Mouse (Mus musculus) spleen, adult 2 months (tissue): ENCODE measurements around the gene Fbrs. TPM values are rescaled to one million over a fixed set of nuclear protein-coding genes. Genes with fewer than 3 reads are reported as not detected.

ENCODE experiments used
- DNase-seq, 2 experiments: peaks; one replicate each; pipeline versions ENCODE4 v3.0.0 to v3.0.0-alpha.2; 2012 to 2021; ENCODE audit warnings: low spot score in 2 of 2, low read depth in 1 of 2
- H3K27ac ChIP-seq: fragments of 200-500 bp; 2 replicates; pipeline ENCODE4 v1.5.1; 2012; ENCODE audit warnings: low read length, inconsistent platforms; ENCODE audit not compliant: insufficient read depth
- H3K27me3 ChIP-seq: fragments of 200-500 bp; 2 replicates; pipeline ENCODE4 v1.6.1; 2012; ENCODE audit warnings: mild to moderate bottlenecking, moderate library complexity, low read length, inconsistent platforms; ENCODE audit not compliant: control insufficient read depth, insufficient read depth
- H3K36me3 ChIP-seq: fragments of 200-500 bp; 2 replicates; pipeline ENCODE4 v1.6.1; 2012; ENCODE audit warnings: mild to moderate bottlenecking, low read length, inconsistent platforms; ENCODE audit not compliant: control insufficient read depth, insufficient read depth
- H3K4me1 ChIP-seq: fragments of 200-500 bp; 2 replicates; pipeline ENCODE4 v1.6.1; 2011; ENCODE audit warnings: inconsistent platforms; ENCODE audit not compliant: control insufficient read depth, insufficient read depth, insufficient read length
- H3K4me3 ChIP-seq: fragments of 200-500 bp; 2 replicates; pipeline ENCODE4 v1.5.1; 2011; ENCODE audit warnings: mild to moderate bottlenecking, inconsistent platforms; ENCODE audit not compliant: insufficient read depth, insufficient read length; ENCODE audit errors: extremely low read depth
- CTCF ChIP-seq: fragments of 200-500 bp; IDR thresholded peaks from 2 replicates; pipeline ENCODE4 v1.5.1; 2011; ENCODE audit warnings: mild to moderate bottlenecking, inconsistent platforms; ENCODE audit not compliant: insufficient read depth, insufficient read length, insufficient replicate concordance; ENCODE audit errors: extremely low read depth
- POLR2A ChIP-seq: fragments of 200-500 bp; IDR thresholded peaks from 2 replicates; pipeline ENCODE4 v1.6.1; 2011; ENCODE audit warnings: low read depth, low read length, inconsistent platforms
- WGBS: fragments of 180-500 bp; shearing (Covaris S2); methylation state at CpG from one replicate; pipeline ENCODE4 v1.1.7; 2018; 5-methylcytosine and 5-hydroxymethylcytosine counted together
- polyA plus RNA-seq: library from polyadenylated mRNA; depleted of rRNA; stranded (reverse); fragments of >200 nt; gene quantifications from 2 replicates; pipeline ENCODE4 v1.2.3, GENCODE M21; 2012; rRNA removed

Fbrs gene
- 56.1 and 61.0 TPM in 2 replicates for polyA plus RNA-seq

GRCm38 (mm10) chr7:127478635-127479317 lies at the start of gene Fbrs:
Gene Fbrs (plus strand): TSS chr7:127479199.
- H3K36me3 ChIP-seq: peaks cover 39% of the 10 kb centered on the region
- no peak; the same call in 1 of the 2 replicates for TF ChIP-seq POLR2A
- TF ChIP-seq CTCF: no peak

GRCm38 (mm10) chr7:127435206-127435605 lies 43.8 kb upstream of the Fbrs start:
- no peak for DNase-seq
- WGBS: 82% methylated on average over 4 of the region's 4 CpGs
- H3K27ac ChIP-seq: no peak overlapping the region
- H3K4me3 ChIP-seq: no peak overlapping the region
- TF ChIP-seq CTCF (no peak), POLR2A (no peak)
- no peaks in the 10 kb centered on the region for H3K36me3 ChIP-seq
- no peaks in the 10 kb centered on the region for H3K4me1 ChIP-seq
- H3K27me3 ChIP-seq: no peaks in the 10 kb centered on the region

More at GRCm38 (mm10) chr7:127478635-127479317, at the start of gene Fbrs:
- H3K4me3 ChIP-seq: peak within 1 kb of the TSS; percentile 82
- peak; percentile 28 to 82 for DNase-seq
- under 1% methylated on average over 61 of the region's 62 CpGs for WGBS
- no peaks in the 10 kb centered on the region for H3K27me3 ChIP-seq
- H3K27ac ChIP-seq: peak within 1 kb of the TSS; percentile 98
- peaks cover 4% of the 10 kb centered on the region; the same call in 1 of the 2 replicates for H3K4me1 ChIP-seq

- Histone ChIP-seq H3K4me1 (no peaks in the 10 kb centered on the region), H3K27me3 (no peaks in the 10 kb centered on the region), H3K4me3 (no peak overlapping the region), H3K27ac (no peak overlapping the region), H3K36me3 (peaks cover 2% of the 10 kb centered on the region; the same call in 1 of the 2 replicates)
- DNase-seq: no peak
- TF ChIP-seq CTCF: peak; percentile 31; the same call in 1 of the 2 replicates
- no peak for TF ChIP-seq POLR2A
- 94% methylated on average over 3 of the region's 3 CpGs for WGBS
Observed at GRCm38 (mm10) chr7:127437724-127438123, 41.3 kb upstream of the Fbrs start.

- Histone ChIP-seq H3K4me3 (no peak overlapping the region), H3K27me3 (no peaks in the 10 kb centered on the region), H3K36me3 (peaks cover 15% of the 10 kb centered on the region), H3K27ac (no peak overlapping the region), H3K4me1 (no peaks in the 10 kb centered on the region)
- 96% methylated on average over 20 of the region's 20 CpGs for WGBS
- TF ChIP-seq CTCF: no peak
- TF ChIP-seq POLR2A: no peak
- DNase-seq: no peak
Observed at GRCm38 (mm10) chr7:127443976-127444375, 35.0 kb upstream of the Fbrs start.

GRCm38 (mm10) chr7:127448521-127449300 lies 30.3 kb upstream of the Fbrs start, which contains the start of gene Zfp689:
Gene Zfp689 (minus strand): TSS chr7:127449158.
- peak; percentile 88 to 97 for DNase-seq
- TF ChIP-seq CTCF (no peak), POLR2A (no peak; the same call in 1 of the 2 replicates)

GRCm38 (mm10) chr7:127449966-127450365 lies 29.0 kb upstream of the Fbrs start:
- no peak for DNase-seq
- Histone ChIP-seq H3K27ac (no peak overlapping the region), H3K27me3 (no peaks in the 10 kb centered on the region), H3K4me1 (0 out of 2 replicates have a peak, but pooled peaks cover 5% of the 10 kb centered on the region), H3K4me3 (no peak overlapping the region), H3K36me3 (peaks cover 4% of the 10 kb centered on the region; the same call in 1 of the 2 replicates)
- 81% methylated on average over 7 of the region's 7 CpGs for WGBS
- TF ChIP-seq POLR2A (no peak), CTCF (no peak)

More at GRCm38 (mm10) chr7:127448521-127449300, 30.3 kb upstream of the Fbrs start, which contains the start of gene Zfp689:
- peak within 1 kb of the TSS; percentile 87 for H3K27ac ChIP-seq
- no peaks in the 10 kb centered on the region for H3K27me3 ChIP-seq
- under 1% methylated on average over 54 of the region's 54 CpGs for WGBS
- 0 out of 2 replicates have a peak, but pooled peaks cover 5% of the 10 kb centered on the region for H3K4me1 ChIP-seq
- peaks cover 11% of the 10 kb centered on the region for H3K36me3 ChIP-seq
- peak within 1 kb of the TSS; percentile 79 for H3K4me3 ChIP-seq
